Mouse (Mus musculus): Measurements from ENCODE around the gene Slc17a7. TPM values are rescaled to one million over a fixed set of nuclear protein-coding genes. Genes with fewer than 3 reads are reported as not detected.

Slc17a7 gene
- total and polyA plus RNA-seq, 3 experiments, result 0.11 TPM; not detected in 2

- H3K36me3 ChIP-seq (replicated peaks in 1 of 2; ENCODE audit: control insufficient read depth in 1 of 2, insufficient read depth in 1 of 2, low read length in 1 of 2), result peaks cover 55 to 75% of the 10 kb centered on the region in 2 experiments
- in situ Hi-C loops (cut with MboI; ENCODE audit: low pct_ligation_motif_present, low pct_unique_long_range_greater_than_20kb, low sequenced_read_pairs) (no loop called here), dilution Hi-C loops (cut with MboI; ENCODE audit: extremely low pct_ligation_motif_present, extremely low pct_unique_long_range_greater_than_20kb, low sequenced_read_pairs) (no loop called here)
- H3K4me2 ChIP-seq (ENCODE audit: insufficient read depth, low read depth, poor library complexity, severe bottlenecking), result 0 out of 2 replicates have a peak overlapping the region, but pooled peaks have one; percentile 22
- DNase-seq (ENCODE audit: extremely low read depth), result no peak
- peaks cover 10 to 55% of the 10 kb centered on the region in 2 experiments for H3K4me1 ChIP-seq (ENCODE audit: control insufficient read depth in 1 of 2, insufficient read depth in 2 of 2)
- H3K4me3 ChIP-seq (replicated peaks in 1 of 3; ENCODE audit: low read depth in 2 of 3, low read length in 2 of 3, poor library complexity in 1 of 3), result peak overlapping the region in 1 of 3 experiments; percentile 19
- no peaks in the 10 kb centered on the region for H3K27me3 ChIP-seq (replicated peaks)
- no peaks in the 10 kb centered on the region for H3K9me3 ChIP-seq (replicated peaks; ENCODE audit: low read length)
- peaks cover 28% of the 10 kb centered on the region for H3K79me2 ChIP-seq (replicated peaks; ENCODE audit: control insufficient read depth, extremely low read depth, insufficient read depth, poor library complexity, severe bottlenecking)
- no peak overlapping the region for H3K27ac ChIP-seq (ENCODE audit: insufficient read depth, low read depth)
- no peak for TF ChIP-seq MAFK (IDR thresholded peaks at IDR 0.05; ENCODE audit: insufficient replicate concordance, low read length)
- TF ChIP-seq MAX (IDR thresholded peaks at IDR 0.05; ENCODE audit: low read length), result no peak
- no peak for TF ChIP-seq GABPA (IDR thresholded peaks at IDR 0.05; ENCODE audit: insufficient replicate concordance, low read depth, low read length)
- no peak for TF ChIP-seq USF1 (IDR thresholded peaks at IDR 0.05; ENCODE audit: low read depth, low read length)
- TF ChIP-seq ELF1 (IDR thresholded peaks at IDR 0.05; ENCODE audit: low read depth, low read length), result no peak
- no peak for TF ChIP-seq JUND (conservative IDR thresholded peaks at IDR 0.05; ENCODE audit: low read depth, low read length)
- no peak for TF ChIP-seq EP300 (IDR thresholded peaks at IDR 0.05; ENCODE audit: low read length)
- TF ChIP-seq RAD21 (IDR thresholded peaks at IDR 0.05; ENCODE audit: low read depth, low read length), result no peak
- TF ChIP-seq CHD1 (IDR thresholded peaks at IDR 0.05; ENCODE audit: low read depth, low read length), result no peak
- H3K9ac ChIP-seq (ENCODE audit: insufficient read depth, low read depth), result no peak overlapping the region
These were observed 41.8 kb upstream of the Slc17a7 start for GRCm38 (mm10) chr7:45121966-45122365.

GRCm38 (mm10) chr7:45122561-45123185 lies 41.1 kb upstream of the Slc17a7 start:
- dilution Hi-C loops (cut with MboI; ENCODE audit: extremely low pct_ligation_motif_present, extremely low pct_unique_long_range_greater_than_20kb, low sequenced_read_pairs), result no loop called here

GRCm38 (mm10) chr7:45123186-45123570 lies 40.6 kb upstream of the Slc17a7 start:
- peak; percentile 73 for DNase-seq (ENCODE audit: extremely low read depth)
- Histone ChIP-seq H3K27me3 (replicated peaks) (no peaks in the 10 kb centered on the region), H3K79me2 (replicated peaks; ENCODE audit: control insufficient read depth, extremely low read depth, insufficient read depth, poor library complexity, severe bottlenecking) (peaks cover 40% of the 10 kb centered on the region), H3K4me1 (ENCODE audit: control insufficient read depth in 1 of 2, insufficient read depth in 2 of 2) (peaks cover 10 to 47% of the 10 kb centered on the region in 2 experiments), H3K9ac (ENCODE audit: insufficient read depth, low read depth) (peak overlapping the region; percentile 96), H3K4me2 (ENCODE audit: insufficient read depth, low read depth, poor library complexity, severe bottlenecking) (peak overlapping the region; percentile 41), H3K9me3 (replicated peaks; ENCODE audit: low read length) (no peaks in the 10 kb centered on the region), H3K36me3 (replicated peaks in 1 of 2; ENCODE audit: control insufficient read depth in 1 of 2, insufficient read depth in 1 of 2, low read length in 1 of 2) (peaks cover 59 to 79% of the 10 kb centered on the region in 2 experiments), H3K27ac (ENCODE audit: insufficient read depth, low read depth) (peak overlapping the region; percentile 65; the same call in 1 of the 2 replicates), H3K4me3 (replicated peaks in 1 of 3; ENCODE audit: low read depth in 2 of 3, low read length in 2 of 3, poor library complexity in 1 of 3) (peak overlapping the region; percentile 73 to 92 (median 84))
- in situ Hi-C loops (cut with MboI; ENCODE audit: low pct_ligation_motif_present, low pct_unique_long_range_greater_than_20kb, low sequenced_read_pairs) (no loop called here), dilution Hi-C loops (cut with MboI; ENCODE audit: extremely low pct_ligation_motif_present, extremely low pct_unique_long_range_greater_than_20kb, low sequenced_read_pairs) (no loop called here)
- TF ChIP-seq MXI1 (IDR thresholded peaks at IDR 0.05; ENCODE audit: low read depth, low read length) (peak; percentile 88), NELFE (IDR thresholded peaks at IDR 0.05; ENCODE audit: low read depth, low read length) (no peak), ZNF384 (IDR thresholded peaks at IDR 0.05; ENCODE audit: low read depth, low read length) (no peak), SIN3A (IDR thresholded peaks at IDR 0.05; ENCODE audit: low read length) (0 out of 2 replicates have a peak, but pooled peaks have one; percentile 43), HCFC1 (IDR thresholded peaks at IDR 0.05; ENCODE audit: low read depth, low read length) (peak; percentile 66), KAT2A (IDR thresholded peaks at IDR 0.05; ENCODE audit: insufficient replicate concordance, low read length) (0 out of 2 replicates have a peak, but pooled peaks have one; percentile 33), CHD2 (IDR thresholded peaks at IDR 0.05; ENCODE audit: low read length) (no peak), BHLHE40 (IDR thresholded peaks at IDR 0.05; ENCODE audit: low read depth, low read length) (peak; percentile 81), ZMIZ1 (IDR thresholded peaks at IDR 0.05; ENCODE audit: low read depth, low read length) (no peak), CHD1 (IDR thresholded peaks at IDR 0.05; ENCODE audit: low read depth, low read length) (0 out of 2 replicates have a peak, but pooled peaks have one; percentile 7), MAX (IDR thresholded peaks at IDR 0.05; ENCODE audit: low read length) (peak; percentile 29), MAZ (IDR thresholded peaks at IDR 0.05; ENCODE audit: low read depth, low read length) (no peak), JUND (conservative IDR thresholded peaks at IDR 0.05; ENCODE audit: low read depth, low read length) (no peak), POLR2A (IDR thresholded peaks at IDR 0.05; ENCODE audit: low read depth, low read length) (peak; percentile 43; the same call in 1 of the 2 replicates), MYC (IDR thresholded peaks at IDR 0.05; ENCODE audit: low read depth, low read length) (0 out of 2 replicates have a peak, but pooled peaks have one; percentile 32)

More at GRCm38 (mm10) chr7:45122561-45123185, 41.1 kb upstream of the Slc17a7 start:
- Histone ChIP-seq H3K4me3 (replicated peaks in 1 of 3; ENCODE audit: low read depth in 2 of 3, low read length in 2 of 3, poor library complexity in 1 of 3) (peak overlapping the region; percentile 21 to 92 (median 73)), H3K27me3 (replicated peaks) (no peaks in the 10 kb centered on the region), H3K79me2 (replicated peaks; ENCODE audit: control insufficient read depth, extremely low read depth, insufficient read depth, poor library complexity, severe bottlenecking) (peaks cover 35% of the 10 kb centered on the region), H3K36me3 (replicated peaks in 1 of 2; ENCODE audit: control insufficient read depth in 1 of 2, insufficient read depth in 1 of 2, low read length in 1 of 2) (peaks cover 59 to 80% of the 10 kb centered on the region in 2 experiments), H3K27ac (ENCODE audit: insufficient read depth, low read depth) (no peak overlapping the region), H3K4me2 (ENCODE audit: insufficient read depth, low read depth, poor library complexity, severe bottlenecking) (peak overlapping the region; percentile 41), H3K9ac (ENCODE audit: insufficient read depth, low read depth) (peak overlapping the region; percentile 96; the same call in 1 of the 2 replicates), H3K9me3 (replicated peaks; ENCODE audit: low read length) (no peaks in the 10 kb centered on the region), H3K4me1 (ENCODE audit: control insufficient read depth in 1 of 2, insufficient read depth in 2 of 2) (peaks cover 10 to 52% of the 10 kb centered on the region in 2 experiments)
- DNase-seq (ENCODE audit: extremely low read depth), result no peak
- in situ Hi-C loops (cut with MboI; ENCODE audit: low pct_ligation_motif_present, low pct_unique_long_range_greater_than_20kb, low sequenced_read_pairs), result no loop called here
- TF ChIP-seq PAX5 (IDR thresholded peaks at IDR 0.05; ENCODE audit: low read length) (no peak), USF1 (IDR thresholded peaks at IDR 0.05; ENCODE audit: low read depth, low read length) (no peak), RAD21 (IDR thresholded peaks at IDR 0.05; ENCODE audit: low read depth, low read length) (no peak), TCF12 (IDR thresholded peaks at IDR 0.05; ENCODE audit: low read depth, low read length) (no peak), ZNF384 (IDR thresholded peaks at IDR 0.05; ENCODE audit: low read depth, low read length) (no peak), JUN (IDR thresholded peaks at IDR 0.05; ENCODE audit: insufficient read depth, low read depth, low read length) (no peak)
